21 mouse cellular contexts compared by ENCODE assay signal in genomic region chr17:31448519-31448918, GRCm38 (mm10).
DNase-seq lines count a peak whose midpoint lies in the region; ATAC-seq and TF ChIP-seq lines count a peak whose summit lies in the region.
"Had no signal": no experiment of that assay in that cellular context is flagged by ENCODE, and none has a peak within 500 bp of the region (broad histone marks: within the 10 kb centered on the region; RNA-seq: fewer than 3 reads in every experiment).

No protein-coding gene starts in this region.

- TF ChIP-seq POLR2A in CH12.LX (IDR thresholded peaks at IDR 0.05; ENCODE audit: low read depth, low read length): no peak

- dilution Hi-C loops in CH12.LX (cut with MboI; ENCODE audit: extremely low pct_ligation_motif_present, extremely low pct_unique_long_range_greater_than_20kb, low sequenced_read_pairs): no loop called here

- no peak for TF ChIP-seq EP300 in lung, postnatal 0 days (IDR thresholded peaks at IDR 0.05)
- no peak for TF ChIP-seq EP300 in CH12.LX (IDR thresholded peaks at IDR 0.05; ENCODE audit: low read length)

- ATAC-seq in hindbrain, postnatal 0 days: no peak
- ATAC-seq in hindbrain, embryonic 14.5 days (ENCODE audit: low FRiP score): no peak
- no peak for ATAC-seq in lung, postnatal 0 days
- ATAC-seq: forebrain, embryonic 14.5 days had no signal

- peaks cover 13% of the 10 kb centered on the region; the same call in 1 of the 2 replicates for H3K4me1 ChIP-seq in hindbrain, postnatal 0 days (ENCODE audit: insufficient read depth, low read length)
- peaks cover 18% of the 10 kb centered on the region for H3K4me1 ChIP-seq in hindbrain, embryonic 14.5 days (replicated peaks; ENCODE audit: control insufficient read depth, insufficient read depth, low read length)
- H3K4me1 ChIP-seq in lung, postnatal 0 days (ENCODE audit: insufficient read depth, low read depth, low read length): peaks cover 4% of the 10 kb centered on the region; the same call in 1 of the 2 replicates
- peaks cover 3 to 20% of the 10 kb centered on the region in 2 experiments for H3K4me1 ChIP-seq in CH12.LX (ENCODE audit: control insufficient read depth in 1 of 2, insufficient read depth in 2 of 2)
- H3K4me1 ChIP-seq in embryonic facial prominence, embryonic 10.5 days: peaks cover 45% of the 10 kb centered on the region

- 75% methylated on average over 1 of the region's 1 CpGs for WGBS in hindbrain, postnatal 0 days
- WGBS in hindbrain, embryonic 14.5 days: 80% methylated on average over 1 of the region's 1 CpGs
- WGBS in lung, postnatal 0 days: 78% methylated on average over 1 of the region's 1 CpGs
- WGBS in embryonic facial prominence, embryonic 10.5 days: 90% methylated on average over 1 of the region's 1 CpGs

- no peak overlapping the region for H3K4me3 ChIP-seq in hindbrain, postnatal 0 days (ENCODE audit: low read length)
- no peak overlapping the region for H3K4me3 ChIP-seq in hindbrain, embryonic 14.5 days (replicated peaks; ENCODE audit: low read length)
- no peak overlapping the region for H3K4me3 ChIP-seq in lung, postnatal 0 days (ENCODE audit: low read depth, low read length)
- H3K4me3 ChIP-seq in CH12.LX (replicated peaks in 1 of 3; ENCODE audit: low read depth in 2 of 3, low read length in 2 of 3, poor library complexity in 1 of 3): no peak overlapping the region
- no peak overlapping the region for H3K4me3 ChIP-seq in embryonic facial prominence, embryonic 10.5 days
- H3K4me3 ChIP-seq: embryonic facial prominence, embryonic 12.5 days; erythroblast, embryonic 14.5 days; hindbrain, embryonic 15.5 days; limb, embryonic 12.5 days; liver, embryonic 13.5 days; neural tube, embryonic 13.5 days had no signal

- in situ Hi-C loops in CH12.LX (cut with MboI; ENCODE audit: low pct_ligation_motif_present, low pct_unique_long_range_greater_than_20kb, low sequenced_read_pairs): no loop called here

- H3K36me3 ChIP-seq in hindbrain, postnatal 0 days (ENCODE audit: insufficient read depth, low read length): peaks cover 7% of the 10 kb centered on the region
- peaks cover 40% of the 10 kb centered on the region for H3K36me3 ChIP-seq in hindbrain, embryonic 14.5 days (replicated peaks; ENCODE audit: control insufficient read depth, insufficient read depth)
- no peaks in the 10 kb centered on the region for H3K36me3 ChIP-seq in lung, postnatal 0 days (ENCODE audit: insufficient read depth, low read length)
- H3K36me3 ChIP-seq in CH12.LX (replicated peaks in 1 of 2; ENCODE audit: control insufficient read depth in 1 of 2, insufficient read depth in 1 of 2, low read length in 1 of 2): no peaks in the 10 kb centered on the region
- peaks cover 3% of the 10 kb centered on the region; the same call in 1 of the 2 replicates for H3K36me3 ChIP-seq in embryonic facial prominence, embryonic 10.5 days (replicated peaks)
- H3K36me3 ChIP-seq: hindbrain, embryonic 15.5 days; liver, embryonic 13.5 days had no signal

- DNase-seq in hindbrain, postnatal 0 days (ENCODE audit: low spot score): no peak
- DNase-seq in hindbrain, embryonic 14.5 days (ENCODE audit: low spot score): no peak
- DNase-seq in lung, postnatal 0 days (ENCODE audit: low spot score): no peak
- no peak for DNase-seq in lung, postnatal 10 days
- DNase-seq in CH12.LX (ENCODE audit: extremely low read depth): no peak
- peak; percentile 44 for DNase-seq in induced T-regulatory cell, adult 2 months (ENCODE audit: low read depth)
- DNase-seq in embryonic facial prominence, embryonic 10.5 days (ENCODE audit: low spot score): no peak
- no peak for DNase-seq in spleen, adult 18-20 months
- DNase-seq: adrenal gland, adult 2 months; cerebellum, adult 8-10 months; kidney, adult 18-20 months; kidney, postnatal 14 days; liver, embryonic 13.5 days; thymus, adult 18-20 months had no signal

- peak; percentile 36 for TF ChIP-seq RAD21 in CH12.LX (IDR thresholded peaks at IDR 0.05; ENCODE audit: low read depth, low read length)

- no peak overlapping the region for H3K27ac ChIP-seq in hindbrain, postnatal 0 days
- no peak overlapping the region for H3K27ac ChIP-seq in hindbrain, embryonic 14.5 days
- H3K27ac ChIP-seq in lung, postnatal 0 days (ENCODE audit: low read length): no peak overlapping the region
- H3K27ac ChIP-seq in CH12.LX (ENCODE audit: insufficient read depth, low read depth): no peak overlapping the region
- no peak overlapping the region for H3K27ac ChIP-seq in embryonic facial prominence, embryonic 10.5 days (replicated peaks)
- H3K27ac ChIP-seq: embryonic facial prominence, embryonic 12.5 days; hindbrain, embryonic 15.5 days; limb, embryonic 12.5 days; liver, embryonic 13.5 days; neural tube, embryonic 13.5 days had no signal

- no peaks in the 10 kb centered on the region for H3K79me2 ChIP-seq in CH12.LX (replicated peaks; ENCODE audit: control insufficient read depth, extremely low read depth, insufficient read depth, poor library complexity, severe bottlenecking)

- H3K27me3 ChIP-seq in hindbrain, postnatal 0 days (ENCODE audit: insufficient read depth, low read length): no peaks in the 10 kb centered on the region
- no peaks in the 10 kb centered on the region for H3K27me3 ChIP-seq in hindbrain, embryonic 14.5 days (ENCODE audit: control insufficient read depth, insufficient read depth, low read length)
- H3K27me3 ChIP-seq in lung, postnatal 0 days (replicated peaks; ENCODE audit: insufficient read depth, low read length): no peaks in the 10 kb centered on the region
- H3K27me3 ChIP-seq in CH12.LX (replicated peaks): peaks cover 57% of the 10 kb centered on the region
- H3K27me3 ChIP-seq in embryonic facial prominence, embryonic 10.5 days (replicated peaks; ENCODE audit: low read depth, poor library complexity, severe bottlenecking): no peaks in the 10 kb centered on the region
- H3K27me3 ChIP-seq: embryonic facial prominence, embryonic 12.5 days; hindbrain, embryonic 15.5 days; limb, embryonic 12.5 days; liver, embryonic 13.5 days; neural tube, embryonic 13.5 days had no signal

- peak; percentile 41 for TF ChIP-seq CTCF in hindbrain, postnatal 0 days (IDR thresholded peaks at IDR 0.05; ENCODE audit: low read depth)
- peak; percentile 49 for TF ChIP-seq CTCF in lung, postnatal 0 days (IDR thresholded peaks at IDR 0.05)
- TF ChIP-seq CTCF in CH12.LX (conservative IDR thresholded peaks at IDR 0.05 in 1 of 2, IDR thresholded peaks at IDR 0.05 in 1 of 2; ENCODE audit: low read depth in 2 of 2, low read length in 2 of 2): peak in 1 of 2 experiments; percentile 52; a peak in 2 of 4 replicates

- H3K4me2 ChIP-seq in hindbrain, postnatal 0 days (ENCODE audit: low read depth, low read length): no peak overlapping the region
- no peak overlapping the region for H3K4me2 ChIP-seq in hindbrain, embryonic 14.5 days (replicated peaks)
- H3K4me2 ChIP-seq in lung, postnatal 0 days (replicated peaks; ENCODE audit: low read depth, low read length): no peak overlapping the region
- no peak overlapping the region for H3K4me2 ChIP-seq in CH12.LX (ENCODE audit: insufficient read depth, low read depth, poor library complexity, severe bottlenecking)
- H3K4me2 ChIP-seq: embryonic facial prominence, embryonic 12.5 days; heart, embryonic 11.5 days; hindbrain, embryonic 15.5 days; limb, embryonic 12.5 days; liver, embryonic 13.5 days; neural tube, embryonic 13.5 days had no signal

- H3K9ac ChIP-seq in hindbrain, postnatal 0 days (replicated peaks; ENCODE audit: low read length): no peak overlapping the region
- no peak overlapping the region for H3K9ac ChIP-seq in hindbrain, embryonic 14.5 days
- H3K9ac ChIP-seq in lung, postnatal 0 days (replicated peaks; ENCODE audit: low read depth): no peak overlapping the region
- no peak overlapping the region for H3K9ac ChIP-seq in CH12.LX (ENCODE audit: insufficient read depth, low read depth)
- H3K9ac ChIP-seq: embryonic facial prominence, embryonic 12.5 days; hindbrain, embryonic 15.5 days; limb, embryonic 12.5 days; liver, embryonic 13.5 days; neural tube, embryonic 13.5 days had no signal

- H3K9me3 ChIP-seq in hindbrain, postnatal 0 days (ENCODE audit: low read length): no peaks in the 10 kb centered on the region
- no peaks in the 10 kb centered on the region for H3K9me3 ChIP-seq in hindbrain, embryonic 14.5 days (ENCODE audit: control insufficient read depth, low read length)
- no peaks in the 10 kb centered on the region for H3K9me3 ChIP-seq in lung, postnatal 0 days (ENCODE audit: low read length)
- H3K9me3 ChIP-seq in CH12.LX (replicated peaks; ENCODE audit: low read length): no peaks in the 10 kb centered on the region
- no peaks in the 10 kb centered on the region for H3K9me3 ChIP-seq in embryonic facial prominence, embryonic 10.5 days
- H3K9me3 ChIP-seq: embryonic facial prominence, embryonic 12.5 days; hindbrain, embryonic 15.5 days; limb, embryonic 12.5 days; liver, embryonic 13.5 days; neural tube, embryonic 13.5 days had no signal

TF ChIP-seq in CH12.LX, 34 proteins besides CTCF, POLR2A, EP300 and RAD21:
- TF ChIP-seq MAZ (IDR thresholded peaks at IDR 0.05; ENCODE audit: low read depth, low read length): no peak
- no peak for TF ChIP-seq USF2 (conservative IDR thresholded peaks at IDR 0.05; ENCODE audit: low read depth, low read length)
- no peak for TF ChIP-seq ELF1 (IDR thresholded peaks at IDR 0.05; ENCODE audit: low read depth, low read length)
- no peak for TF ChIP-seq TBP (conservative IDR thresholded peaks at IDR 0.05; ENCODE audit: low read depth, low read length)
- no peak for TF ChIP-seq ZNF384 (IDR thresholded peaks at IDR 0.05; ENCODE audit: low read depth, low read length)
- TF ChIP-seq E2F4 (IDR thresholded peaks at IDR 0.05; ENCODE audit: insufficient replicate concordance, low read depth, low read length): no peak
- TF ChIP-seq SMC3 (IDR thresholded peaks at IDR 0.05; ENCODE audit: low read depth, low read length): peak; percentile 44
- no peak for TF ChIP-seq IRF4 (IDR thresholded peaks at IDR 0.05; ENCODE audit: low read depth, low read length)
